Mouse (Mus musculus): Measurements from ENCODE around the gene Diablo. TPM values are rescaled to one million over a fixed set of nuclear protein-coding genes. Genes with fewer than 3 reads are reported as not detected.

Gene Diablo
- total RNA-seq, 4 experiments from 2014 or later, result 68.8 to 72.1 (median 70.7) TPM

GRCm38 (mm10) chr5:123507936-123508723, 15.8 kb downstream of the Diablo start:
- DNase-seq (ENCODE audit: low spot score), result peak; percentile 44

GRCm38 (mm10) chr5:123501973-123502372, 22.0 kb downstream of the Diablo start:
- DNase-seq (ENCODE audit: low spot score), result no peak

GRCm38 (mm10) chr5:123499717-123500116, 24.3 kb downstream of the Diablo start:
- DNase-seq (ENCODE audit: low spot score), result peak; percentile 17

- peak; percentile 56 for DNase-seq (ENCODE audit: low spot score)
These were observed 34.0 kb downstream of the Diablo start for GRCm38 (mm10) chr5:123489935-123490334.

- no peak for DNase-seq (ENCODE audit: low spot score)
These were observed 34.7 kb downstream of the Diablo start, which contains the start of the genes Lrrc43 and Il31 for GRCm38 (mm10) chr5:123489112-123489785. Lrrc43 (plus strand) TSS chr5:123489305. Il31 (minus strand) TSS chr5:123489489.

- DNase-seq (ENCODE audit: low spot score), result no peak
These were observed 36.1 kb downstream of the Diablo start for GRCm38 (mm10) chr5:123487659-123488395.

- no peak for DNase-seq (ENCODE audit: low spot score)
These were observed 50.2 kb downstream of the Diablo start for GRCm38 (mm10) chr5:123473817-123474216.

- DNase-seq (ENCODE audit: low spot score), result no peak
These were observed 53.1 kb downstream of the Diablo start for GRCm38 (mm10) chr5:123470784-123471400.

GRCm38 (mm10) chr5:123464638-123465037, 59.3 kb downstream of the Diablo start:
- DNase-seq (ENCODE audit: low spot score), result no peak

GRCm38 (mm10) chr5:123461420-123461819, 62.6 kb downstream of the Diablo start:
- no peak for DNase-seq (ENCODE audit: low spot score)

Small RNAs within 50 kb of the gene (microRNA-seq; reads per million reads assigned to microRNA genes)
- 2.2 reads per million for gene Mir7647

Other genes starting within 250 kb of the Diablo start
- gene Bcl7a, start 180.3 kb downstream of the Diablo start, total RNA-seq (2022), result 10 to 100 TPM in 1 of 4 experiments, 1 to 10 TPM in 3; 8.7 to 12.5 (median 9.4) TPM
- gene Mlxip, start 129.4 kb downstream of the Diablo start, total RNA-seq (2022), result 10 to 100 TPM; 23.4 to 30.6 (median 27.3) TPM
- gene Lrrc43, start 34.9 kb downstream of the Diablo start, total RNA-seq (2022), result not detected
- gene Il31, start 34.7 kb downstream of the Diablo start, total RNA-seq (2022), result not detected
- gene B3gnt4, start 13.7 kb downstream of the Diablo start, total RNA-seq (2022), result not detected
- gene Gm49027, start 1.3 kb upstream of the Diablo start, total RNA-seq (2022), result under 1 TPM in 2 of 4 experiments, not detected in 2; 0.19 to 0.35 TPM
- 10 to 100 TPM; 25.5 to 37.2 (median 28.6) TPM for gene Vps33a, start 48.9 kb upstream of the Diablo start, total RNA-seq (2022)
- gene Clip1, start 160.4 kb upstream of the Diablo start, total RNA-seq (2022), result 100 to 1,000 TPM; 213 to 261 (median 228) TPM
- gene Zcchc8, start 196.9 kb upstream of the Diablo start, total RNA-seq (2022), result 10 to 100 TPM; 18.3 to 22.5 (median 20.3) TPM
- 10 to 100 TPM; 33.8 to 42.7 (median 39.4) TPM for gene Rsrc2, start 225.2 kb upstream of the Diablo start, total RNA-seq (2022)
- gene Kntc1, start 225.5 kb upstream of the Diablo start, total RNA-seq (2022), result under 1 TPM; 0.11 to 0.53 (median 0.42) TPM